Mouse (Mus musculus) embryo, embryonic 11 days (tissue): ENCODE data around the gene Sox5.

Source experiments
- DNase-seq: peaks from one replicate; pipeline ENCODE4 v3.0.0-alpha.2; 2015

The Sox5 gene

DNA sequence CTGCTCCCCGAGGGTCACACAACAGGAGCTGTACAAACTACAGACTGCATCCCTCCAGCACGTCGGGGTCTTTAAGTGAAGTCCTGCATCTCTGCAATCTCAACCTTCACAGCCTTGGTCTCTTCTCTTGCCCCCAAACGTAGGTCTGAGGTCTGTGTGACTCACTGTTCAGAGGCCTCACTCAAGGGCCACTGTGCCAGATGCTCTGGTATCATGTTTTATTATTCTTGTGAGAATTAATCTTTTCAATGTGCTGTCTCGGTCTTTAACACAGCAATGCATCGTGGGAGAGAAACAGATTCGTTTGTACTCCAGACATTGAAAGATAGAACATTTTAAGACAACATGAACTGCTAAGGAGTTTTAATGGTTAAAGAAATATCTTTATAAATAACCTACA lies 893.2 kb downstream of the Sox5 start:
- DNase-seq = no peak

DNA sequence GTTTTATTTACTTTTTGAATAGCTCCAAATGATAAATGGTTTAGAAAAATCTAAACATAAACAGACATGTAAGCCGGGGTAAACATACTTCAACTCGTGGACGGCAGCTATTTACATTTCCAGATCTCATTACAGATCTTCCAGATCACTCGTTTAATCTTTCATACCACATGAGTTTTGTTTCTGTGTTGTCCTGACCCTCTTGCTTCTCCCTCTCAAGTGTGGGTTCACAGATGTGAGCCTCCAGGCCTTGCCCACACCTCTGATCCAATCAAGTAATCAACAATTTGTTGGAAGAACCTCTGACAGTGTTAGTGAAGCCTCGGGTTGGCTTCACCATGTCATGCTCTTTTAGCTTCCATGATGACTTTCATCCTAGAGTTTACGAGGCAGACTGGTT lies 903.3 kb downstream of the Sox5 start:
- no peak for DNase-seq

DNA sequence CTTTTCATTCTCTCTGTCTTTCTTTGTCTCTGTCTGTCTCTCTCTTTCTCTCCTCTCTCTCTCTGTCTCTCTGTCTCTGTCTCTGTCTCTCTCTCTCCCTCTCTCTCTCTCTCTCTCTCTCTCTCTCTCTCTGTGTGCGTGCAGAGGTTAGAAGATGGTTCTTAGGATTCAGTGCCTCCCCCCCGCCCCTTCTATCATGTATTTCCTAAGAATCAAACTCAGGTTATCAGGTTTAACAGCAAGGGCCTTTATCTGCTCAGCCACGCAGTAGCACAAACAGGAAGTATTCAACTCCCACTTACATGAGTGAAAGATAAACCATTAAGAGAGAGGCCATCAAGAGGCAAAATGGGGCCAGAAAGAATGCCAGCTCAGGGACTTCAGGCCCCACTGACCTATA lies 913.0 kb downstream of the Sox5 start:
- DNase-seq = no peak

DNA sequence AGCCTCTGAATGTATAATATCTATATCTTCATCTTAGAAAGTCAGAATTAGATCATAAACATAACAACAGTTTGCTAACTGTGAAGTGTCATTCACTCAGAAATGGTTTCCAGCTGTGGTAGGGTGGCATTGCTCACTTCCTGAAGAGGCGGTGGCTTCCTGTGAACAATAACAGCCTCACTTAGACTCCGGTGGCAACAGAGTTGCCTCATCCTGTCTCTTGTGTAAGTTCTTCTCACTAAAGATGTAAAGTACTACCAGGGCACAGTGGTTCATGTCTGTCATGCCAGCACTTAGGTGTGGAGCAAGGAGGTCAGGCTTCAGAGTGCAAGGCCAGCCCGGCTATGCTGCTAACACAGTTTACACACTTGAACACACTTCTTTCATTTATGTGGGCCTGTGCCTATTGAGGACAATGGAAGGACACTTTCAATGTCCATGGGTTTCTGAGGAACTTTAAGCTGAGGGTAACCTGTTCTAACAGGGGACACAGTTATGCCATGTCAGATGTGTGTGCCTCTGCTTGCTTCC lies 913.6 kb downstream of the Sox5 start:
- DNase-seq = no peak

DNA sequence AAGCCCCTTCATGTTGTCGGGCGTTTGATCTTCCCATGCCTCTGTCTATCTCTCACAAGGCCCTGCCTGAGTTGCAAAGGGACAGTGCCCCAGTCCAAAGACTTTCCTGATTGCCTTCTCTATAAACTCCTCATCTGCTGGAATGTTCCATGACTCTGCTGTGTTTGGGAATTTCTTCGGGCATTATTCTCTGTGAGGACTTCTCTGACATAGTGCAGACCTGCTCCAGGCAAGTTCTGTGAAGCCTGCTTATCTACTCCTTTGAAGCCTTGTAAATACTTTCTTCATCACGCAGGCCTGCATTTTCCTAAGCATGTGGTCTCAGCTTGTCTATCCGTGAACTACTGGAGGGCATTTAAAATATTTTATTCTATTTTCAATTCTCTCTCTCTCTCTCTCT lies 914.7 kb downstream of the Sox5 start:
- no peak for DNase-seq

DNA sequence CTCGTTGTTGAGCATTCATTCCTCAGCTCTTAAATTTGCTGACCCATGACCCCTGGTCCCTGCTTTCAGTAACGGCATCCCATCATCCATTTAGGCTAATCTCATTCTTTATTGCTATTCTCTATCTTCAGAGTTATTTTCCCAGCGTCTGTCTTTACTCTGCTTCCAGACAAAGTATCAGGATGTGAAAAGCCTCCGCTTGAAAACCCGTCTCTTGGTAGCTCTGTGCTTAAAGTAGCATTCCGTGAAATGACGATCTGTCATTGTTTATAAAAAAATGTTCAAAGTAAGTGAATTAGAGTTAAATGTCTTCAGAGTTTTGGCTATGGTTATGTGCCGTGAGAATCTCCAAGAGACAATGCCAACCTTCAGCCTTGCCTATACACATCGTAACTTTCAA lies 915.2 kb downstream of the Sox5 start:
- DNase-seq = no peak

DNA sequence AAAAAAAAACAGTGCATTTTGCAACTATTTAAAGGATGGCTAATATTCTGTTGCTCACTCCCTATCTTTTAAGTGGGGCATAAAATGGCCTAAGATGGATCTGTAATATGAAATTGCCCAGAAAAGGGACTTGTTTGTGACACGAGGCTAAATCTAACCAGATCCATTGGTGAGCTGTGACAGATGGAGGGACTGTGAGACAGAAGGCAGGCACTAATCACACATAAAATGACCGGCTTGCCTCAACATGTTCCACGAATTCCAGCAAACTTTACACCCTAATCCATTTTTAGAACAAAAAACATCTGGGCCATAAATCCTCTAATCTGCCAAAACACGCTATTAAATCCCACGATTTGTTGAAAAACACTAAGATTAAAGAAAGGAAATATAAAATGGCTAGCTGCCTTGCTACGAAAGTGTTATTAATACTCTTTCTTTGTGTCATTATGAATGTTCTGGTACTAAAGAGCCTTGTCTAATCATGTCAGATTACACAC lies 919.1 kb downstream of the Sox5 start:
- no peak for DNase-seq

DNA sequence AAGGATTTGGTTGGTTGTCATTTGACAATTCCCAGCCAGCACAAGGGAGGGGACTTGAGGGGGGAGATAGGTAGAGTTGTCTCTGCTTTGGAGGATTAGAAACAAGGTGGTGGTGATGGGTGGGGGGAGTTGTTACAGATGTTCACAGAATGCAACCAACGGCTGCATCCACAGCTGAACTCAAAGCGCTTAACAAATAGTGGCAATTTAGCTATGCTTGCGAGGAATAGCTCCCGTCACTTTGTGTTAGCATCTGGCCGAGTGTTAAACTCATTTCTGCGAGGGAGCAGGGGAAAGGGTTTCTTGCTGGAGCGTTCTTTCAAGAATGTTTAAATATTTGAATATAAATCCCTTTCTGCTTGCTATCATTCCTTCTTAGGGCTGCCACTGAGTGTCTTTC lies 921.7 kb downstream of the Sox5 start:
- no peak for DNase-seq

DNA sequence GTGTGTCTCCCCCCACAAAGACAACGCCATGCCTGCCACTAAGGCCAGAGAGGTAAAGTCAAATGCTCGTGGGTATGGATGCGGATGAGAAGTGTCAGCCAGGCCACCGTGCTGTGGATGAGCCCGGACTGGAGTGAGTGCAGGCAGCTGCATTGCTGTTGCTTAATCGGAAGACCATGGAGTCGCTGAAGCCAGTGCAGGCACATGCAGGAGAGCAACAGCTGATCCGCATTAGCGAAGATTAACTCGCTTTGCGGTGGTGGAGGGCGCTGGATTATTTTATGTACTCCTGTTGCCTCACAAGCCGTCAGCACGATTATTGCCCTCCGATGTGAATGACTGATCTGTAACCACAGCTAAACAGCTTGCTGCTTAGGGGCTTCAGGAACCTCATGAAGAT lies 922.2 kb downstream of the Sox5 start:
- DNase-seq = peak; percentile 53

DNA sequence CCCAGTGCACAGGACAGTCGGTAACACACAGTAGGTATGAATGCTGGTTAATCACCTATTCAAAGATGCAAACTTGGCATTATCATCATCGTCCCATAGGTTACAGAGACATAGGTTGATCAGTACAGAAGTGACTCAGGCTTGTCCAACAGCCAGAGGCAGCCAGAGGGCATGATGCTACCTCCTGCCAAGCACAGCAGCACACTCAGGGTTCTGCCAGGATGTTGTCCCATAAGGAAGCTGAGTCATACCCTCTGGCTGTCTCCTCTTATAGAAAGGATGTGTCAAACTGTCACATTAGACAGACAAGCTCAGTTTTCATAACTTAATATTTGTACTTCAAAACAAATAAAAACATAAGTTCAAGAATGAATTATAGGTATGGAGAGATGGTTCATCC lies 923.2 kb downstream of the Sox5 start:
- no peak for DNase-seq

DNA sequence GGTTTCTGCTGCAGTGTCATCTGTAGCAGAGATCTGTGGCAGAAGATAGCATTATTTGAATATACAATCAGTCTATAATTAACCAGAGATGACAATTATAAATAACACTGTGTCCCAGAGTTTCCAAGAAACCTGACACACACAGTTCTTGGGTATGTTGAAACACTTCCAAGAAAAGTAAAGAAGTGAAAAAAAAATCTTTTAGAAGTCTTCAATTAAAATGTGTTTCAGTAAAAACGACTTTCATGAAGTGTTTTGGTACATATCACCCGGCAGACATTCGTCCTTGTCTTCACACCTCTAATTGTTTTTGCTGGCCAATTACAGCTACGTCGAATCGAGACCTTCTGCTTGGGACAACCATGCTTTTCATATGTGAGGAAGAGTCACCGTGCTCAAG lies 924.4 kb downstream of the Sox5 start:
- DNase-seq = no peak

DNA sequence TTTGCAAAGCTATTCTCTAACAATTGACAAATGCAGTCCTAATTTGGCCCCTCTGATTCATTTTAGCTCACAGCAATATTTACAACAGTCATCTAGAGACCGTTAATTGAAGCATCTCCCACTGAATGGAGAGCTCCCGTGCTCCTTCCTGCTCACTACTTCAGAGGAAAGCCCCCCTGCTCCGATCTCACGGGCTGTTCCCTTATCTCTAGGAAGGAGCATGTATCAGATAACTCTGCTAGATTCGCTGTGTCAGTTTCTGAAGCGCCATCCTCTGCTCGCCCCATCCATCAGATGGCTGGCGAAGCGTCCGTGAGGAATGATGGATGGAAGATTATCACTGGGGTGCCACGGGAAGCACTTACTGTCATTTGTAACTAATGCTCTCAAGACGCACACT lies 926.4 kb downstream of the Sox5 start:
- no peak for DNase-seq

DNA sequence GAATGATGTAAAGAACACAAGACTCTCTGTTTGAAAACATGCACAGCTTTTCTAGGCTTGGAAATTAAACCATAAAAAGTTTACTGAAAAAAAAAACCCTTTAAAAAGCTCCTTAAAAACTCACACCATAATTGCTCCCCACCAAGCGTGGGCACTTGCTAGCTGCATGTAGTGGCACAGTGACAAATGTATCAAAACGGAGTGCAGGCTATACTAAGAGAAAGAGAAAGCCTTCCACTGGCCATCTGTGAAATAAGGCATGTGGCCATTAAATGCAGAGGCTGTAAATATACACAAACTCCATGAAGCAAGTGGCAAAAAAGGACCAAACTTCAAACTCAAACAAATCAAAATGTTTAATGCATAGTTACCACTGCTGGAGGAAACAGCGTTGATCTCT lies 927.7 kb downstream of the Sox5 start:
- no peak for DNase-seq

DNA sequence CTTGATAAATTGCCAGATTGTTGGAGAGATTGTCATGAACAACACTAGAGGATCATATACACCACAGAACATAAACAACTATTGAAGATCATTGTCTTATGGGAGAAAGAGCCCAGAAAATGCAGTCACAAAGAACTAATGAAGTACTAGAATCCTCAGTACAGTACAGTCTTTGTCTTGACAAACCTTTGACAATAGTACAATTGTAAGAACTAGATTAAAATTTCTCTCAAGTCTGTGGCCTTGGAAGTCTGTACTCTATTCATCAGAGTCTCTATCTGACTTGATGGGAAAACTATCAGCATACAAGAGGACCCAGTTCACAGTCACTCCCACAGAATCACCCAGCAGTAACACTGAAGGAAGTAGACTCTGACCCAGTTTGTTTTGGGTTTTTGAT lies 936.0 kb downstream of the Sox5 start:
- no peak for DNase-seq

DNA sequence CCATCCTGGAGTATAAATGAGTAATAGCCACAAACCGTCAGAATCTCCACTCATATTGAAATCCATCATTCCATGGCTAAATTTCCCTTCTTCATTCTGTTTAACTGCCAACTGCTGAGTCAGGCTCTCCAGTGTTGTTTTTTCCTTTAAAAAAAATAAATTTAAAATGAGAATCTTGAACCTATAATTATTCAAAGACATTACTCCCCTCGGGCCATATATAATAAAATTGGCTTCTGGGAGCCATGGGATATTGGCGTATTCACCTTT lies 937.1 kb downstream of the Sox5 start:
- no peak for DNase-seq

DNA sequence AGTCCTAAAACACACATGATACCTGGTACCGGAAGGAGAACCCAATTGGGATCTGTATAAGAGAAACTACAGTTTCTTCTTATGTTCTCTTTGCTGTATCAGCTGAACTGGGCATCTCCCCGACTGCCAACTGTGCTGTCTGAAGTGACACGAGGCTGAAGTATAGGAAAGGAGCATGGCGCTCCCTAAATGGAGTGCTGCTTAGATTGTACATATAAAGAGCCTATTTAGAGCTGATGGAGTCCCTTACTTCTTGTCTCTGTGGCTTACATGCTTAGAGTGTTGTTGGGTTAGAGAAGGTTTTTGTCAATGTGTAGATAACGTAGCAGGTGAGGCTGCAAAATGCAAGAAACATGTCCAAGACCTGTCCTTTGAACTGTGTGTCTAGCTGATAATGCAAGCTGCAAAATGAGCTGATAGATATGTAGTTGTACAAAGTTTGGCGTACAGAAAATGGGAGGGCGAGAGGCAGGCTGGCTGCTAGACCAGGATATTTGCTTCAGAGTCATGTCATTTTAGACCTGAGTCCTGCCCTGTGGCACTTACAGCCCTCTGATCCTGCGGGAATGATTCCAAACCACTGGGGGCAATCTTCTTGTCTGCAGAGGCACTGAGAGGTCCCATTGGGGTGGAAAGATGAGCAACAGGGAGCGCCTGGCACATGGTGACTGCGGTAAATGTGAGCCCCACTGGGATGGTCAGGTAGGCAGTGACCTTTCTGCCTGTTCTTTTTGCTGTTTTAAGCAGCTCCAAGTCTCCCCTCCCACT lies 937.7 kb downstream of the Sox5 start:
- DNase-seq = no peak

DNA sequence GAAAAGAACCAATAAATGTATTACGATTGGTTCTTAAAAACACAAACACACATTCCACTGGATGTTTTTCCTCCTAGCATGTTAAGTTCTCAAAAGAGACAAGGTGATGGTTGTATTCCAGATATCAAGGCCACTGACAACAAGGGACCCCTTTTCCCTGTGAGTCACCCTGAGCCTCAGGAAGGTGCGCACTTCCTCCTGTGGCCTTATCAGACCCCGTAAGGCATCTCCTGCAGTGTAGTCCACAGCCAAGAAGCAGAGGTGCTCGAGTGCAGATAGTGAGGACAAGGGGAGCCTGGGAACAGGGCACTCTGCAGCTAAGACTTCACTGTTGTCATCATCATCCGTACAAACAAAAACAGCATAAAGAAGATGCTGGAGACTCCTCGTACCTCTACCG lies 939.8 kb downstream of the Sox5 start:
- no peak for DNase-seq

DNA sequence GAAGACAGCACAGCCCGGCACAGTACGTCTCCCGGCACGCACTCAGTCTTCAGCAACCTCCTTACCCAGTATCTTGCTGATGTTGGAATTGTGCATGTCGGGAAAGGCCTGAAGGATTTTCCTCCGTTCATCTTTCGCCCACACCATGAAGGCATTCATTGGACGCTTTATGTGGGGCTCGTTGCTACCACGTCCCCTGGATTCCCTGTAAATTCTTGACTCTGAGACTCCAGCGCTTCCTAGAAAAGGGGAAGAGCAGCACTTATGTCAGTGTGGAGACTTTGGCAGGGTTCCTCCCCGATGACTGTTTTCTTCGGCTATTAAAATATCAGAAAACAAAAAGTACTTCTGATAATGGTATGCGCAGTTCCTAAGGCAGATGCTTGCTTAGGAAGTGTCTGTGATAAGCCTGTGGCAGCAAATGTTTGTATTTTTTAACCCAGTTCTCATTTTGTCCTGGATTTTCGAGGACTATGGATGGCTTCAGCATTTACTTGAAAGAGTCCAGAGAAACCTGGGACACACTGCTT lies 940.6 kb downstream of the Sox5 start:
- no peak for DNase-seq

DNA sequence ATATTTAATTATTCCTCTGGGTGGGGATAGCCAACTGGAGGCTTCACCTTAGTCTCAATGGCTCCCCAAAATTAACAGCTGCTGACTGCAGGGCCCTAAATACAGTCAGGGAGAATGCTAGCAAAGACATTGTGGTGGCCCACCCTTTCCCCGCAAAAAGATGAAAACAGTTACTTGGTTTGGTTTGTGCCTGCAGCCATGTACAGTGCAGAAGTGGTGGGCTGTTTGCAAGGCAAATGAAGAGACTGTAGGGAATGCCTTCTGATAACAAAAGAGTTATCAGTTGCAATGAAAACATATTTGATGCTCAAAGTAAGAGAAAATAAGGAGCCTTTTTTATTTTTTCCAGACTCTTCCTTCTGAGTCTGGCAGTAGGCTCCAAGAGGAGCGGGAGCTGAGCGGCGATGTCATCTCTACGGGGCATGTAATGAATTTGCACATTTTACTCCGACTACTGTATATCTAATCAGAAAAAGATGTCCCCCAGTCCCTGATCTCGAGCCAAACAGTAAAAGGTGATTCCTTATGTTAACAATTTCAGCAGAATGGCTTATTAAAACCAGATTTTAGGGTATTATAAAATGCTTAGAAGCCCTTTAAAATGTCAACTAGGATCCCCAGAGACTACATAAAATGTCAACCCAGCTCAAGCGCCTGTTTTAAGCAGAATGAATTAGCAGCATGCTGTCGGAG lies 943.2 kb downstream of the Sox5 start:
- peak; percentile 46 for DNase-seq

DNA sequence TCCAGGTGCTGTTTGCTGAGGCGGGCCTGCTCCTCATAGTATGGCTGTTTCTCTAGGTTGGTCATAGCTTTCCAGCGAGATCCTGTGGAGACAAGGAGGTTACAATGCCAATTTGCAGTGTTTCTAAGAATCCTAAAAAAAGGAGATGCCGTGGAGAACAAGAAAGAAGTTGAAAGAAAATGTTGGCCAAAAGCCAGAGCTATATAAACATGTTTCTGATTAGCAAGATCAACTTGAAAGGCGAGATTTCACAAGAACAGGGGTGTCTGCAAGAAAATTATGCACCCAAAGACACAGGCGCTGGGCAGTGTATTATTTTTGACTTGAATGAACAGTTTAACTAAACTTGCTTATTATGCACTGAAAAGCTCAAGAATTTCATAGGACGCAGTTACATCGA lies 946.4 kb downstream of the Sox5 start:
- no peak for DNase-seq

DNA sequence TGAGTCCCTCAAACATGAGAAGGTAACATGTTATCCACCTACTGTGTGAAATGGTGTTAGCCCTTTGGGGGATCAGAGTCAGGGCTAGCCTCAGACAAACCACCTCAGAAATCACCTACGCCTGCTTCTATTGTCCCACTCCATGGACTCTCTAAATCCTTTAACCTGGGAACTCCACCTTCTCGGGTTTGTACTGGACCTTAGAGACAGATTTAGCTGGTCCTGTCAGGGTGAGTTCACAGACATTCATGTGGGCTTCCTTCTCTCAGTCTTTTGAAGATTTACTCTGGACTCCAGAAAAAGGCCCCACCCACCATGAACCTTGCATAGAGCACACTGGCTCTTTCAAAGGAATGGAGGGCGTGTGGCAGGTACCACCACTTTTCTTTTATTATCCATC lies 947.8 kb downstream of the Sox5 start:
- no peak for DNase-seq

DNA sequence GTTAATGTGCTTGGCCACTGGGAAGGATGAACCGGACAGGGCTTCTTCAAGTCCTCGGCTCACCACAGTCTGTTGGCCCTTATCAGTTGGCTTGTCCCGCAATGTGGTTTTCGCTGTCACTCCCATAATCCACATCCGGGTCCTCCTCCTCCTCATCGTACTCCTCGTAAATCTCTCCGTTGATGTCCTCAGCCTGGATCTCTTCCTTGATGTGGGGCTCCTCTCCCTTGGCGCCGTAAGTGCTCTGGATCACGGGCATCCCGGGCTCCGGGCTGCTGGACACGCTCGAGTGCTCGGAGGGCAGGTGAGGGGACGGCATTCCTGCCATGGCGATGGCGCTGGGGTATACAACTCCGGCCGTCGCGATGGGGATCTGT lies 948.6 kb downstream of the Sox5 start:
- no peak for DNase-seq

DNA sequence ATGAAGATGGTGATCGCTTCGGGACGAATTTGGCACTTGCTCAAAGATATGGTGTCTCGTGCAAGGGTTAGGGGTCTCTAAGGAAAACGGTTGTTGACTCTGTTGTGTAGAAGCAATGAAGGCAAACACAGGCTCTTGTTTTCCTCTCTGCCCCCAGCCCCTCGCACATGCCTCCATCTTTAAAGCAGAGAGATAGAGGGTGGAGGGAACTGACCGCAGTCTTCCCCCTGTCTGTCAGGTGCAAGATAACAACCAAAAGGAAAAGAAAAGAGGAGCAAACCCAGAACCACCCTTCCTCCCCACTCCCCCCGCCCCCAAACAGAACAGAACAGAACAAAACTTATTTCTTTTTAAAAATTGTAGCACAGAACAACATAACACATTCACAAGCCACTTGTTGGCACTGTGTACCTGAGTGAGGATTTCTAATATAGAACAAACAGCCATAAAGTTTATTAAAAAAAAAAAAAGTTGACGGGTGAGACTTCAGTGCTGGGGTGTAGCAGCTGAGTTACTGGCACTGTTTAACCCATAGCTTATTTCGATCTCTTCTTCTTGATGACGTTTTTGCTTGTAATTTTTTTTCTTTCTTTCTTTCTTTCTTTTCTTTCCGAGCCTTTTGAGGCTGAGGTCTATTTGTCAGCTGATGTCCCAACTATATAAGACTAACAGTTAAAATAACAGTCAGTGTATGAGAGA lies 949.1 kb downstream of the Sox5 start:
- DNase-seq = no peak

DNA sequence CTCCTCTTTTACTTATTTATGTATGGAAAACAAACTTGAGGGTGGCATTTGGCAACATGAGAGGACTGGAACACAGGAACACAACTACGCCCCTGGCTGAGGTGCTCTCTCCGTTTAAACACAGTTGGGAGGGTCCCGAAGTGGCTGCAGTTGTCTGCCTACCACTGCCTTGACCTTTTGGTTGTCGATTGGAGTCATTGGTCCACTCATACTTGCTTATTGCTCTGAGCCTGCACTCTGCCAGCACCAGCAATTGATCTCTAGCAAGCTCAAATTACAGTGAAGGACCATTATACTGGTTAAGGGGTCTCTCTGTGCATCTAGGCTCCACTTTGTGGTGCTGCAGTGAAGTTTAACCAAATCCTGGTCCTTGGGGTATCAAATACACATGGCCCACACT lies 950.5 kb downstream of the Sox5 start:
- no peak for DNase-seq
